Comparison of ENCODE assay signal across 8 mouse cellular contexts in the genomic region with DNA sequence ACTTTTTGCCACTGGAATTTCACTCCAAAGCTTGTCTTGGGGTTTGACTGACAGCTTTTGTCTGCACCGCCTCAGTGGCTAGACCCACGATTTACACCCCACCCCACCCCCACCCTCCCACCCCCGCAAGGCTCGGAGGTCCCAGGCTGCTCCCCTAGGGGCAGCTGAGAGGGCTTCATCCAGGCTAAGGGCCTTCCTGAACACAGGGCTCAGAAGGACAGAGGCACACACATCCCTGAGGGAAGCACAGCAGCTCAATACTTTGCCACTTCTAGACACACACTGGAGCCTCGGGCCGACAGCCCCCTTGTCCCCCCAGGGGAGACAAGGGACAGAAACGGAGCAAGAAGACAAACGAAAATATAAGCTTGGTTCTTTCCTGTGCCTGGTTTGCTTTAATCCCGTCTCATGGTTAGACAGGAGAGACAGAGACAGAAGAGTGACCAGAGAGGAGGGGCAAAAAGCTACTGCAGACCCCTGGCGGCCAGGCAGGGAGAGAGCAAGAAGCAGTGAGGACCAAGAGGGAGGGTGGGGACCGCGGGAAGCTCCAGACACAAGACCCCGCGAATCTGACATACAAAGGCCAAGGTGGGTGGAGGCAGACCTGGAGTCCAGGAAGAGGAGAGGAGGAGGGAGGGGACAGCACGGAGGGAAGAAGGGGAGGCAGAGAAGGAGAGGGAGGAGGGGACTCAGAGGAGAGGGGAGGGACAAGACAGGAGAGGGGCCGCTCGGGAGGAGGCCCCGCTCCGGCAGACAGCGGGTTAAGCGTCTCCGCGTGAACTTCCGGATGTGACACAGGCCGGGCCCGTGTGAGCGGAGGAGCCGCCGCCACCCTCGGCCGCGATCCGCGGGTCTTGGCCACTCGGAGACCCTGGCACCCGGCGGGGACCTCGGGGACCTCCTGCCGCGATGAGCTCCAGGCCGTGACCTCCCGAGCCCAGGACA. TPM values are rescaled to one million over a fixed set of nuclear protein-coding genes. Genes with fewer than 3 reads are reported as not detected.
DNase-seq lines count a peak whose midpoint lies in the region; ATAC-seq and TF ChIP-seq lines count a peak whose summit lies in the region.

Gene Meis3, plus strand, starts transcription at position 494 of the 945 bp plus-strand sequence.

- peak; percentile 55 for DNase-seq in CH12.LX (ENCODE audit: extremely low read depth)
- peak; percentile 68 for DNase-seq in adrenal gland, postnatal 10 days
- peak; percentile 83 for DNase-seq in embryonic facial prominence, embryonic 14.5 days (ENCODE audit: low spot score)
- DNase-seq in layer of hippocampus, adult 2 months (ENCODE audit: low spot score in 2 of 2): peak; percentile 46 to 63
- DNase-seq in lung, postnatal 0 days (ENCODE audit: low spot score): peak; percentile 67
- DNase-seq in ovary, postnatal 14 days (ENCODE audit: low spot score): peak; percentile 22
- DNase-seq in urinary bladder, postnatal 36 days (ENCODE audit: low spot score in 2 of 2): peak; percentile 23 to 34

- H3K79me2 ChIP-seq in CH12.LX (replicated peaks; ENCODE audit: control insufficient read depth, extremely low read depth, insufficient read depth, poor library complexity, severe bottlenecking): no peaks in the 10 kb centered on the region

- in situ Hi-C loops in CH12.LX (cut with MboI; ENCODE audit: low pct_ligation_motif_present, low pct_unique_long_range_greater_than_20kb, low sequenced_read_pairs): no loop called here

- peaks cover 10 to 17% of the 10 kb centered on the region in 2 experiments for H3K36me3 ChIP-seq in CH12.LX (replicated peaks in 1 of 2; ENCODE audit: control insufficient read depth in 1 of 2, insufficient read depth in 1 of 2, low read length in 1 of 2)
- H3K36me3 ChIP-seq in embryonic facial prominence, embryonic 14.5 days (ENCODE audit: control insufficient read depth, insufficient read depth, low read length): peaks cover 14% of the 10 kb centered on the region; the same call in 1 of the 2 replicates
- peaks cover 7% of the 10 kb centered on the region for H3K36me3 ChIP-seq in heart, embryonic 16.5 days (ENCODE audit: control insufficient read depth, insufficient read depth)
- H3K36me3 ChIP-seq in lung, postnatal 0 days (ENCODE audit: insufficient read depth, low read length): no peaks in the 10 kb centered on the region

- dilution Hi-C loops in CH12.LX (cut with MboI; ENCODE audit: extremely low pct_ligation_motif_present, extremely low pct_unique_long_range_greater_than_20kb, low sequenced_read_pairs): loop anchor here (25.0 kb wide), 1 partner anchor 213 kb away; the partner anchor contains the start of gene Ehd2

- peak within 1 kb of the TSS; percentile 76 for H3K9ac ChIP-seq in CH12.LX (ENCODE audit: insufficient read depth, low read depth)
- H3K9ac ChIP-seq in embryonic facial prominence, embryonic 14.5 days (ENCODE audit: low read depth, low read length): peak within 1 kb of the TSS; percentile 81
- peak within 1 kb of the TSS; percentile 84 for H3K9ac ChIP-seq in heart, embryonic 16.5 days (ENCODE audit: low read length)
- peak within 1 kb of the TSS; percentile 1 for H3K9ac ChIP-seq in lung, postnatal 0 days (replicated peaks; ENCODE audit: low read depth)

- H3K27ac ChIP-seq in CH12.LX (ENCODE audit: insufficient read depth, low read depth): no peak within 1 kb of the TSS
- H3K27ac ChIP-seq in embryonic facial prominence, embryonic 14.5 days (replicated peaks; ENCODE audit: low read depth, low read length): peak within 1 kb of the TSS; percentile 54; the same call in 1 of the 2 replicates
- H3K27ac ChIP-seq in heart, embryonic 16.5 days (ENCODE audit: low read length): 0 out of 2 replicates have a peak within 1 kb of the TSS, but pooled peaks have one; percentile 34
- peak within 1 kb of the TSS; percentile 91 for H3K27ac ChIP-seq in layer of hippocampus, adult 2 months
- H3K27ac ChIP-seq in lung, postnatal 0 days (ENCODE audit: low read length): no peak within 1 kb of the TSS

- 1% methylated on average over 15 of the region's 42 CpGs for WGBS in embryonic facial prominence, embryonic 14.5 days
- WGBS in heart, embryonic 16.5 days: 1% methylated on average over 40 of the region's 42 CpGs
- WGBS in lung, postnatal 0 days: under 1% methylated on average over 42 of the region's 42 CpGs

- peaks cover 29% of the 10 kb centered on the region for H3K27me3 ChIP-seq in CH12.LX (replicated peaks)
- H3K27me3 ChIP-seq in embryonic facial prominence, embryonic 14.5 days (replicated peaks; ENCODE audit: control insufficient read depth, insufficient read depth, low read length): no peaks in the 10 kb centered on the region
- H3K27me3 ChIP-seq in heart, embryonic 16.5 days (ENCODE audit: control insufficient read depth, insufficient read depth, low read length): peaks cover 2% of the 10 kb centered on the region
- no peaks in the 10 kb centered on the region for H3K27me3 ChIP-seq in lung, postnatal 0 days (replicated peaks; ENCODE audit: insufficient read depth, low read length)

- peak; percentile 89 for ATAC-seq in embryonic facial prominence, embryonic 14.5 days (ENCODE audit: low read depth)
- peak; percentile 79 for ATAC-seq in heart, embryonic 16.5 days (replicated peaks; ENCODE audit: extremely low read depth, insufficient read depth, low FRiP score)
- ATAC-seq in lung, postnatal 0 days: peak; percentile 87

- peak within 1 kb of the TSS; percentile 81 for H3K4me2 ChIP-seq in CH12.LX (ENCODE audit: insufficient read depth, low read depth, poor library complexity, severe bottlenecking)
- peak within 1 kb of the TSS; percentile 77 for H3K4me2 ChIP-seq in embryonic facial prominence, embryonic 14.5 days (ENCODE audit: low read depth, low read length)
- peak within 1 kb of the TSS; percentile 89 for H3K4me2 ChIP-seq in heart, embryonic 16.5 days (ENCODE audit: low read depth, low read length)
- peak within 1 kb of the TSS; percentile 83 for H3K4me2 ChIP-seq in lung, postnatal 0 days (replicated peaks; ENCODE audit: low read depth, low read length)

- no peak for TF ChIP-seq EP300 in CH12.LX (IDR thresholded peaks at IDR 0.05; ENCODE audit: low read length)
- TF ChIP-seq EP300 in lung, postnatal 0 days (IDR thresholded peaks at IDR 0.05): no peak

- TF ChIP-seq POLR2A in CH12.LX (IDR thresholded peaks at IDR 0.05; ENCODE audit: low read depth, low read length): peak; percentile 54; the same call in 1 of the 2 replicates

- peaks cover 2% of the 10 kb centered on the region for H3K9me3 ChIP-seq in CH12.LX (replicated peaks; ENCODE audit: low read length)
- no peaks in the 10 kb centered on the region for H3K9me3 ChIP-seq in embryonic facial prominence, embryonic 14.5 days (ENCODE audit: control insufficient read depth, low read length)
- H3K9me3 ChIP-seq in heart, embryonic 16.5 days (replicated peaks; ENCODE audit: control insufficient read depth, low read length): no peaks in the 10 kb centered on the region
- no peaks in the 10 kb centered on the region for H3K9me3 ChIP-seq in lung, postnatal 0 days (ENCODE audit: low read length)

- H3K4me1 ChIP-seq in CH12.LX (ENCODE audit: control insufficient read depth in 1 of 2, insufficient read depth in 2 of 2): peaks cover 3 to 32% of the 10 kb centered on the region in 2 experiments
- H3K4me1 ChIP-seq in embryonic facial prominence, embryonic 14.5 days (ENCODE audit: control insufficient read depth, insufficient read depth, low read length): 0 out of 2 replicates have a peak, but pooled peaks cover 4% of the 10 kb centered on the region
- peaks cover 5% of the 10 kb centered on the region; the same call in 1 of the 2 replicates for H3K4me1 ChIP-seq in heart, embryonic 16.5 days (ENCODE audit: control insufficient read depth, insufficient read depth, low read length)
- no peaks in the 10 kb centered on the region for H3K4me1 ChIP-seq in lung, postnatal 0 days (ENCODE audit: insufficient read depth, low read depth, low read length)

- TF ChIP-seq RAD21 in CH12.LX (IDR thresholded peaks at IDR 0.05; ENCODE audit: low read depth, low read length): no peak; the same call in none of the 2 replicates

- peak in 1 of 2 experiments; percentile 71; a peak in 3 of 4 replicates for TF ChIP-seq CTCF in CH12.LX (conservative IDR thresholded peaks at IDR 0.05 in 1 of 2, IDR thresholded peaks at IDR 0.05 in 1 of 2; ENCODE audit: low read depth in 2 of 2, low read length in 2 of 2)
- peak; percentile 76 for TF ChIP-seq CTCF in layer of hippocampus, adult 2 months (conservative IDR thresholded peaks at IDR 0.05)
- peak; percentile 65 for TF ChIP-seq CTCF in lung, postnatal 0 days (IDR thresholded peaks at IDR 0.05)

- peak within 1 kb of the TSS; percentile 55 to 69 (median 62) for H3K4me3 ChIP-seq in CH12.LX (replicated peaks in 1 of 3; ENCODE audit: low read depth in 2 of 3, low read length in 2 of 3, poor library complexity in 1 of 3)
- peak within 1 kb of the TSS; percentile 69 for H3K4me3 ChIP-seq in embryonic facial prominence, embryonic 14.5 days (ENCODE audit: low read depth, low read length)
- peak within 1 kb of the TSS; percentile 66 for H3K4me3 ChIP-seq in heart, embryonic 16.5 days (ENCODE audit: low read length)
- H3K4me3 ChIP-seq in layer of hippocampus, adult 2 months: peak within 1 kb of the TSS; percentile 87
- peak within 1 kb of the TSS; percentile 55 for H3K4me3 ChIP-seq in lung, postnatal 0 days (ENCODE audit: low read depth, low read length)

TF ChIP-seq in CH12.LX, 34 proteins besides CTCF, POLR2A, EP300 and RAD21 (continues in another document):
- TF ChIP-seq USF1 (IDR thresholded peaks at IDR 0.05; ENCODE audit: low read depth, low read length) (no peak), IRF4 (IDR thresholded peaks at IDR 0.05; ENCODE audit: low read depth, low read length) (peak; percentile 14; the same call in 1 of the 2 replicates), MAX (IDR thresholded peaks at IDR 0.05; ENCODE audit: low read length) (0 out of 2 replicates have a peak, but pooled peaks have one; percentile 12), JUN (IDR thresholded peaks at IDR 0.05; ENCODE audit: insufficient read depth, low read depth, low read length) (no peak), MYC (IDR thresholded peaks at IDR 0.05; ENCODE audit: low read depth, low read length) (no peak), BHLHE40 (IDR thresholded peaks at IDR 0.05; ENCODE audit: low read depth, low read length) (peak; percentile 59), SMC3 (IDR thresholded peaks at IDR 0.05; ENCODE audit: low read depth, low read length) (peak; percentile 47), MXI1 (IDR thresholded peaks at IDR 0.05; ENCODE audit: low read depth, low read length) (peak; percentile 63), ELF1 (IDR thresholded peaks at IDR 0.05; ENCODE audit: low read depth, low read length) (peak; percentile 79)

RNA-seq across cellular contexts. Expression of gene Meis3, which starts in this region (rescaled TPM):
- total RNA-seq in CH12.LX (2012; rRNA removed) (9.4 and 10.2 TPM in 2 replicates), CH12.LX (2014; rRNA removed) (7.1 and 7.9 TPM in 2 replicates)
- 10.1 and 11.8 TPM in 2 replicates for polyA plus RNA-seq in CH12.LX (2012; ENCODE audit: insufficient read length, low read depth)
- 10 to 100 TPM in 1 of 2 experiments, 1 to 10 TPM in 1; 9.6 to 12.2 TPM for total RNA-seq in adrenal gland, postnatal 10 days (2021)
- polyA plus RNA-seq in embryonic facial prominence, embryonic 14.5 days (2014; fragmentation: Nextera tagmentation; extraction: Ambion mirVana): 29.5 and 35.5 TPM in 2 replicates
- 14.5 and 15.4 TPM in 2 replicates for polyA plus RNA-seq in heart, embryonic 16.5 days (2015; fragmentation: Nextera tagmentation; extraction: Ambion mirVana)
- total RNA-seq in layer of hippocampus, adult 2 months (2021): 10 to 100 TPM; 37.3 to 38.6 TPM
- 12.3 and 12.7 TPM in 2 replicates for polyA plus RNA-seq in lung, postnatal 0 days (2015; fragmentation: Nextera tagmentation; extraction: Ambion mirVana)

Comparison
In these comparisons a context has a peak if more than half of its experiments do, and no peak if none do; other contexts are left out.
1. DNase-seq: peak in every context shown above with its lines; median percentile 83 in embryonic facial prominence, embryonic 14.5 days; 68 in adrenal gland, postnatal 10 days; 67 in lung, postnatal 0 days; 55 in CH12.LX; 54 in layer of hippocampus, adult 2 months; 28 in urinary bladder, postnatal 36 days; 22 in ovary, postnatal 14 days.
2. H3K27ac ChIP-seq: peak in embryonic facial prominence, embryonic 14.5 days (single experiment), heart, embryonic 16.5 days (single experiment) and layer of hippocampus, adult 2 months (single experiment); none in CH12.LX (single experiment) and lung, postnatal 0 days (single experiment).
3. H3K9ac ChIP-seq: peak in every context shown above with its lines; median percentile 84 in heart, embryonic 16.5 days; 81 in embryonic facial prominence, embryonic 14.5 days; 76 in CH12.LX; 1 in lung, postnatal 0 days.
4. Peak in every context shown above with its lines, with median percentiles within 50 percentile points of each other: H3K4me2 ChIP-seq, H3K4me3 ChIP-seq and ATAC-seq.